Mouse (Mus musculus): ENCODE results near the gene Rin3.

GRCm38 (mm10) chr12:102383288-102383687, 100.4 kb downstream of the Rin3 start:
- TF ChIP-seq HCFC1 (IDR thresholded peaks at IDR 0.05; ENCODE audit: borderline replicate concordance, insufficient read depth, low read length): no peak
- no peak for TF ChIP-seq ZNF384 (IDR thresholded peaks at IDR 0.05; ENCODE audit: low read depth, low read length)
- no peak for TF ChIP-seq ZC3H11A (IDR thresholded peaks at IDR 0.05; ENCODE audit: borderline replicate concordance, low read depth, low read length)
